Mouse (Mus musculus): ENCODE measurements around the gene Ap1ar. TPM values are rescaled to one million over a fixed set of nuclear protein-coding genes. Genes with fewer than 3 reads are reported as not detected.

Ap1ar gene
- polyA plus RNA-seq, 1 experiment from 2014 or later, result 97.5 TPM

DNA sequence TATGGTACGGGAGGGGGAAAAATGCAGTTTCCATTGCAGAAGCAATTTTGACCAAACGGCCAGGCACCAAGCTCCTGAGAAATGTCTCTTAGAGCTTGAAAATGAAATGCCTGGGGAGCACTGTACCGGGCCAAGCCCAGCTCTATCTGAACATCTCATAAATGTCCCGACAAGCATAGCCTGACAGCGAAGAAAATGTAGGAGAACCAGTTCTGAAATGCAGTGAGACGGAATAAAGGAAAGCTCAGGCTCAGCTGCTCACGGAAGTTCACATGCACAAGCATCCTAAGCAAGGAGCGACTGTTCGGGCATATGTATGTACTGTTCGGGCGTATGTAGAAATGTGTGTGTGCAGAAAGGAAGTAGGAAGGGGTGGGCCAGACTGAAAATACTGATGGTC lies 24.0 kb upstream of the Ap1ar start:
- Histone ChIP-seq H3K27ac (no peak overlapping the region), H3K36me3 (no peaks in the 10 kb centered on the region), H3K9me3 (no peaks in the 10 kb centered on the region), H3K4me1 (replicated peaks) (no peaks in the 10 kb centered on the region), H3K27me3 (replicated peaks) (no peaks in the 10 kb centered on the region), H3K4me3 (replicated peaks) (no peak overlapping the region), H3K4me2 (replicated peaks) (no peak overlapping the region), H3K9ac (no peak overlapping the region)
- WGBS, result 83% methylated on average over 11 of the region's 11 CpGs
- ATAC-seq, result 0 out of 2 replicates have a peak, but pooled peaks have one; percentile 31

DNA sequence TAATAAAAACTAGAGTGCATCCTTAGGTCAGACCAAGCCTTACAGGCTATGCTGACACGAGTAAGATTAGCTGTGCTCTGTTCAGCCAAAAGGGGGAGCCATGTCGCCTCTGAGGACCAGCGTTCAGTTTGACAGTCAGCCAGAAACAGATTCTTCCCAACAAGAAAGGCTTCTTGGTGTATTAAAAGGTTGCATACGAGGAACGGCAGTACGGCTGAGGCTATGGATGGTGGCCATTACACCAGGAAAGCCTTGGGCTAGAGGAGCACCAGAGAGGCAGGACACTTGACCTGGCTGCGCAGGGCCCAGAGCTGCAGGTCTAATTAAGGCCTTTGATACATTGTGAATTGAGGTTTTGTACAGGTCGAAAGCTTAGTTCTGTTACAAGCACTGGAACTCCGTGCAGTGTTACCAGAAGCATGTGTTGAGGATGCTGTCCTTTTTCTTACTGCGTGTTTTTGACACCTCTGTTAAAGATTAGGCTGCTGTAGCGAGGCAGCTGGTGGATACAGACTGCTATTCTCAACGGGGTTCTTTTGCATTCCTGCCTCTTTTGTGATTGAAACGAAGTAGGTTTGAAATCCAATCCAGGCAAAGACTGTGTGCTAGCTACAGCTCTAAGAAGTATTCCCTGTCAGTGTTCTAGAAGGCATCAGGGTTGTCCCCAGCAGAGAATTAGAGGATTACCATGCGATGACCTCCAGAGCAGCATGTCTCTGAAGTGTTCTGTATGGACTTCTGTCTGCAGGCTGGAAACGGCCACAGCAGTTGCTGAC lies 16.3 kb upstream of the Ap1ar start:
- ATAC-seq, result peak; percentile 61; the same call in 1 of the 2 replicates
- H3K9me3 ChIP-seq, result no peaks in the 10 kb centered on the region
- H3K9ac ChIP-seq, result no peak overlapping the region
- no peak overlapping the region for H3K4me2 ChIP-seq (replicated peaks)
- H3K4me1 ChIP-seq (replicated peaks), result no peaks in the 10 kb centered on the region
- no peak overlapping the region for H3K27ac ChIP-seq
- H3K36me3 ChIP-seq, result no peaks in the 10 kb centered on the region
- WGBS, result 33% methylated on average over 15 of the region's 15 CpGs
- no peaks in the 10 kb centered on the region for H3K27me3 ChIP-seq (replicated peaks)
- no peak overlapping the region for H3K4me3 ChIP-seq (replicated peaks)

DNA sequence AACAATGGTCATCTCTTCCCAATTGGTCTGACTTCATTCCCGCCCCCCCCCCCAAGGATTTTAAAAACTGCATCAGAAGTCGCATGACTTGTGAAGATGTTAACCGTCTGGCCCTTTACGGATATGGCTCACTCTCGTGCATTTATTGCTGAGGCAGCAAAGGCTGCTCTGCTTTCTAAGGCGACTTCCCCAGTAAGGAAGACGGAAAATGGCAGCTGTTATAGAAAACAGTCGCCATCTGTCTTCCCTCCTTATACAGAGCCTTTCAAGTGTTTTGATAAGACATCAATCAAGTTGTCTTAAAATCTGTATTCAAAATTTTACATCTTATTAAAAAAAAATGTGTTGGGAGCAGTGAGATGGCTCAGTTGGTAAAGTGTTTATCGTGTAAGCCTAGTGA lies 15.4 kb upstream of the Ap1ar start:
- H3K27me3 ChIP-seq (replicated peaks), result no peaks in the 10 kb centered on the region
- no peak overlapping the region for H3K9ac ChIP-seq
- H3K36me3 ChIP-seq, result no peaks in the 10 kb centered on the region
- no peak overlapping the region for H3K4me2 ChIP-seq (replicated peaks)
- H3K27ac ChIP-seq, result no peak overlapping the region
- ATAC-seq, result no peak
- H3K4me3 ChIP-seq (replicated peaks), result no peak overlapping the region
- 70% methylated on average over 9 of the region's 9 CpGs for WGBS
- H3K4me1 ChIP-seq (replicated peaks), result no peaks in the 10 kb centered on the region
- no peaks in the 10 kb centered on the region for H3K9me3 ChIP-seq

DNA sequence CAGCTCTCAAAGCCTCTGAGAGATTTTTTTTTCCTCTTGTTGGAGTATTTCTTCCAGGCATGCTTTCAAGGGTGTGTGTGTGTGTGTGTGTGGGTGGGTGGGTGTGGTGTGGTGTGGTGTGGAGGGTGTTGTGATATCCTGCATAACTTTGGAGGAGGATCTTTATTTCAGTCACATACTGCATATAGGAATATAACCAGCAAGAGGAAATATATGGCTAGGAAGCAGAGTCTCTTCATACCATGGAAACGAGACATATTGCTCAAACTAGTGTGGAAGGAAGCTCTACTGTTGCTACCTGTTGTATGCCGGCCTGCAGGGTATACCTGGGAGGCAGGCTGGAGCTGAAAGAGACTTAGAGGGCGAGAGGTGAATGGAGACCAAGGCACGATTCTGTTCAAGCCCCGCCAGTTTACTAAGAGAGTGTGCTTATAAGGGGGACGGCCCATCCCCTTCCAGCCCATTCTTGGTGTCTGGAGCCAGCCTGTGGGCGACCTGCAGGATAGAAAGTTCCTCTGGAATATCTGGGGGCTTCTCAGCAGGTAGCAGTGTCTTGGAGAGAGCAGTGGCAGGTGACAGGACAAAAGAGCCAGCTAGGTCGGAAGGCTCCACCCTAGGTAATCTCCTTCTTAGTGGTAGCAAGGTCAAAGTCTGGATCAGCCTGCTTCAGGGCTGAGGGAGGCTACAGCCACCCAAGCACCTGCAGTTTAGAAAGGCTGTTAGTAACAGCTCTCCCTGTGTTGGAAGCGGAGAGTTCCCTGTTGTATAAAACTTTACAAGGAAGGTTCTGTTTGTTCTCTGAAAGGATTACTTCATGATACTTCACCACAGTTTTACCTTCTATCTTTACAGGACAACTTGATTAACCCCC lies 13.7 kb upstream of the Ap1ar start:
- Histone ChIP-seq H3K27ac (peak overlapping the region; percentile 83), H3K27me3 (replicated peaks) (no peaks in the 10 kb centered on the region), H3K4me1 (replicated peaks) (no peaks in the 10 kb centered on the region), H3K36me3 (no peaks in the 10 kb centered on the region), H3K4me3 (replicated peaks) (no peak overlapping the region), H3K9me3 (no peaks in the 10 kb centered on the region), H3K9ac (no peak overlapping the region), H3K4me2 (replicated peaks) (peak overlapping the region; percentile 34; the same call in 1 of the 2 replicates)
- peak; percentile 90 for ATAC-seq
- 47% methylated on average over 9 of the region's 9 CpGs for WGBS

DNA sequence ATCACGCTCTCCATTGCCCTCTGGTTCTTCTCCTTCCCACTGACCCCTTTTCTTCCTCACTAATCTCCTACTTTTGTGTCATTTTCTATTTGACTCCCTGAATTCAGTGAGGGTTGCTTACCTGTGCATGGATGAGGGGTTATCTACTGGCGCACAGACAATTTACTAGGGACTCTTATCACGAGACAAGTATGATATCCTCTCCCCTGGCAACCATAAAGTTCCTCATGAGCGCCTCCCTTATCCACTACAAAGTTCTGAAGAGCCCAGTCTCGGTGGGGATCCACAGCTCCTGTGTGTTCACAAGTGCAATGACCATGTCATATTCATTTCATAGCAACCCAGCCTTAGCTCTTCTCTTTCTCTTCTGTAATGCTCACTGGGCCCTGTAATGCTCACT lies 12.6 kb upstream of the Ap1ar start:
- no peak overlapping the region for H3K27ac ChIP-seq
- no peaks in the 10 kb centered on the region for H3K27me3 ChIP-seq (replicated peaks)
- no peaks in the 10 kb centered on the region for H3K4me1 ChIP-seq (replicated peaks)
- H3K9ac ChIP-seq, result no peak overlapping the region
- 69% methylated on average over 5 of the region's 5 CpGs for WGBS
- no peak overlapping the region for H3K4me3 ChIP-seq (replicated peaks)
- H3K4me2 ChIP-seq (replicated peaks), result no peak overlapping the region
- H3K36me3 ChIP-seq, result no peaks in the 10 kb centered on the region
- no peaks in the 10 kb centered on the region for H3K9me3 ChIP-seq
- peak; percentile 42; the same call in 1 of the 2 replicates for ATAC-seq

DNA sequence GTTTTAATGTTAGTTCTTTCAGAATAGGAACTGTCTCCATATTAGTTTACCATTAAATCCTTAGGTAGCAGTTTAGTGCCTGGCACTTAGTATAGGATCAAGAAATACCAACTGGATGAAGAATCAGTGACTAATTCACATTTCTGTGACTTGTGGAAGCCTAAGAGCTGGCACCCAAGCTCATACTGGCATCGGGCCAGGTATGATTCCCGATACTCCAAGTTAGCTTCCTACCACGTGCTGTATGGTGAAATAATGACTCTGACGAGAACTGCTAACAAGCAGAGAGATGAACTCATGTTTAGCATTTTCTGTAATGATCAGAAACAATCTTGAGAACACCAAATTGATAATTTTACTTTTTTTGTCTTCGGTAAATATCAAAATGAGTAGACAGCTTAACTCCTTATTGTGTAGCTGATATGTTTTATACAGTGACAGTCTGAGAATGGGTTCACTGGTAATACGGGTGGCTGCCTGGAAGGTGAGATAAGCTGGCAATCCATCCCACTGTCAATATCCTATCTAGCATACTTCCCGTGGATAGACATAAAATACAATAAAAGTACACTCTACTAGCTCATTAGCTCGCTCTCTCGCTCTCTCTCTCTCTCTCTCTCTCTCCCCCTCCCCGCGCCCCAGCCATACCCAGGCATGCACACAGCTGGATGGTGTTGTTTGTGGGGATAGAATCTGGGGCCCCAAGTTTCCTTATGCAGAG lies 10.9 kb upstream of the Ap1ar start:
- Histone ChIP-seq H3K4me1 (replicated peaks) (no peaks in the 10 kb centered on the region), H3K9ac (no peak overlapping the region), H3K27ac (no peak overlapping the region), H3K36me3 (no peaks in the 10 kb centered on the region), H3K4me3 (replicated peaks) (no peak overlapping the region), H3K27me3 (replicated peaks) (no peaks in the 10 kb centered on the region), H3K9me3 (no peaks in the 10 kb centered on the region), H3K4me2 (replicated peaks) (no peak overlapping the region)
- ATAC-seq, result no peak
- 73% methylated on average over 11 of the region's 11 CpGs for WGBS

DNA sequence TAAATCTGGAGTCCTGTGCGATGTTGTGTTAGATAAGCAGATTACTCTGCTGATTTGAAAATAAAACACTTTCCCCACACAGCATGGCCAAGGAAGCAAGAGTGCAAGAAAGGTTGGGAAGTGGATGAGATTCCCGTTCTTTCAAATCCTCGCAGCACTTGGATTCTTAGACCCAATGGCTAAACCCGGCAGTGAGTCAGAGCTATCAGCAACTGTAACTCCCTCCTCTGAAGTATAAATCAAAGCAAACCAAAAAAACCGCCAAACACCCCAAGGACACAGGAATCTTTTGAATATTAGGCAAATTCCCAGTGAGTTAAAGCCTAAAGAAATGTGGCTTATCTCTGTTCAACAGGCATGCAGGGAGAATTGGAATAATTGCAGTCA lies 6.6 kb upstream of the Ap1ar start:
- Histone ChIP-seq H3K36me3 (no peaks in the 10 kb centered on the region), H3K27me3 (replicated peaks) (no peaks in the 10 kb centered on the region), H3K27ac (no peak overlapping the region), H3K4me1 (replicated peaks) (no peaks in the 10 kb centered on the region), H3K4me3 (replicated peaks) (no peak overlapping the region), H3K4me2 (replicated peaks) (no peak overlapping the region), H3K9ac (no peak overlapping the region), H3K9me3 (no peaks in the 10 kb centered on the region)
- ATAC-seq, result no peak
- WGBS, result 64% methylated on average over 5 of the region's 5 CpGs

DNA sequence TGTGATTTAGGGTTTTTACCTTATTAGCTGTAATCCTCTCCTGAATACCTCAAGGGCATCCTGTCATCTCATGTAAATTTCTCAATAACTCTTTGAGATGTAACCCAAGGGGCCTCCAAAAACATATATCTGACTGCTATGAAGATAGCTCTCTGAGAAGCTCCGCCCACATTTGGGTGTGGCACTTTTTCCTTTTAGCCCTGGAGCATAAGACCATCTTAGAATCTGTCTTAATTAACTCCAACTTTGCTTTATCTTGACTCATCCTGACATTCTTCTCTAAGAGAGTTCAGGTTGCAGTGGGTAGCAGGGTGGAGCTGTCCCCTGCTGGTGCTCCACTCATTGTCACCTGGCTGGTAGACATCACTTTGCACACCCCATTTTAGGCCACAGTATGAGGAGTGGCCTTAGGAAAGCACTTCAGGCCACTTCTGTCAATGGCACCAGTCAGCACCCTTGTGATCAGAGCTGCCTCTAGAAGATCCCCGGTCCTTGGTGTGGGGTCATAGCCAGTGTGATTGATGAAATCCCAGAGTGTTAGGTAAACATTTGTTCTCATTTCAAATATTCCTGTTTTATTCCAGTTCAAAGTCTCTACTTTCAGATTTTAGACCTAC lies 6.1 kb upstream of the Ap1ar start:
- WGBS, result 69% methylated on average over 2 of the region's 2 CpGs
- ATAC-seq, result no peak
- H3K4me3 ChIP-seq (replicated peaks), result no peak overlapping the region

DNA sequence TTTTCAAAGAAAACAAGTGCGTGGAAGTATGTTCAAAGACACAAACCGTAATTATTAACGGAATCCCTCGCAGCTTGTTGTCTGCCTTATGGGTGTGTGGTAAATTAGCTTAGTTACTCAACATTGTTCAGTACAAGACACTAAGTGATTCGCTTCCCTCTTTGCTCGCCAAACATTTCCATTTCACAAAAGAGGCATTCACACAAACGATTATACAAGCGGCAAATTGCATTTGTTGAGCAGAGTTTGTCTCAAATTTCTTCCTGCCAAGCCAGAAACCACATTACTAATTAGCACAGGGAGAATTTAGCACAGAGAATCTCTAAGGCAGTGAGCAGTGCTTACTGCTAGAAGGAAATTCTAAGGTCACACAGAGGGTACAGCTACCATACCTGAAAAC lies 4.6 kb upstream of the Ap1ar start:
- Histone ChIP-seq H3K27me3 (replicated peaks) (no peaks in the 10 kb centered on the region), H3K4me3 (replicated peaks) (no peak overlapping the region), H3K9me3 (no peaks in the 10 kb centered on the region), H3K27ac (no peak overlapping the region), H3K9ac (no peak overlapping the region), H3K4me1 (replicated peaks) (no peaks in the 10 kb centered on the region), H3K4me2 (replicated peaks) (no peak overlapping the region), H3K36me3 (no peaks in the 10 kb centered on the region)
- ATAC-seq, result no peak
- WGBS, result 86% methylated on average over 8 of the region's 8 CpGs

More for the DNA sequence above, 6.1 kb upstream of the Ap1ar start:
- no peak overlapping the region for H3K27ac ChIP-seq
- no peak overlapping the region for H3K9ac ChIP-seq
- no peaks in the 10 kb centered on the region for H3K4me1 ChIP-seq (replicated peaks)
- no peaks in the 10 kb centered on the region for H3K9me3 ChIP-seq
- no peaks in the 10 kb centered on the region for H3K36me3 ChIP-seq
- no peaks in the 10 kb centered on the region for H3K27me3 ChIP-seq (replicated peaks)
- H3K4me2 ChIP-seq (replicated peaks), result no peak overlapping the region

DNA sequence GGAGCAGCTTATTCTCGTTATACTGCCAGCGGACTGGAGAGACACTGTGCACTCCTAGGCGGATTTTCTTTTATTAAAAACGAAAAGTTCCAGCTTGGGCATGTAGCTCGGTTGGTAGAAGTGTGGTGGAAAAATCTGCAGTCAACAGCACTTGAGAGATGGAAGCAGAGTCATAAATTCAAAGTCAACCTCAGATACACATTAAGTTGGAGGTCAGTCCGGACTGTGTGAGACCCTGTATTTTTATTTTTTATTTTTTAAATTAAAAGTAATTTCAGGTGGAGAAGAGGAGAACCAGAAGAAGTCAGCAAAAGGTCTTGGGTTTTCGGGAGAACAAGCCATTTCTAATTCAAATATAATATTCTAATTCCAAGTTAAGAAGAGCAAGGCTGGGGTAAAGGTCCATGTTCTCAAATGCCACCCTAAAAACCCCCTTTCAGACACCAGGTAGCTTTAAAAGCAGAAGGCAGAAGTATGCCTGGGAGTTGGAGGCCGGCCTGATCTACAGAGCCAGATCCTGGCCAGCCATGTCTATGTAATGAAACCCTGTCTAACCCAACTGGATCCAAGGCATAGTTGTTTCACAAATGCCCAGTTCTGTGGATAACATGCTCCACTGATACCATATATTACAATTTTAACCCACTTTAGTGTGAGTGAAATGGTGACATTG lies 785 bp upstream of the Ap1ar start:
- Histone ChIP-seq H3K27ac (peak overlapping the region; percentile 95), H3K36me3 (no peaks in the 10 kb centered on the region), H3K4me1 (replicated peaks) (0 out of 2 replicates have a peak, but pooled peaks cover 5% of the 10 kb centered on the region), H3K4me3 (replicated peaks) (peak overlapping the region; percentile 56), H3K9me3 (no peaks in the 10 kb centered on the region), H3K4me2 (replicated peaks) (peak overlapping the region; percentile 54), H3K9ac (peak overlapping the region; percentile 67), H3K27me3 (replicated peaks) (no peaks in the 10 kb centered on the region)
- ATAC-seq, result peak; percentile 6; the same call in 1 of the 2 replicates
- WGBS, result 28% methylated on average over 8 of the region's 8 CpGs

DNA sequence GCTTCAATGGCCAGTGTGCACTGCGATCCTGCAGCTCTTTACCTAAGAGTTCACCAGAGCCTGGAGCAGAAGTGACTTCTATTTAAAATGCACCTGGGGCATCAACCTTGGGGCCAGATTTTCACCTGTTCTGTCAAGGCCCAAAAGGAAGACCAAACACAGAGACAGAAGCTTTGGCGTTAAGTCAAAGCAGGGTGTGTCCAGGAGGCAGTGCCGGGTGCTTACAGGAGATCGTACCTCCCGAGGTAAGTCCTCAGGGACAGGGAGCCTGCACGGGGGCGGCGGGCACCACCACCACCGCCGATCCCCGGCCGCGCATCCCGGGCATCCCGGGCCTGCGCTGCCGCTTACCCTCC lies 547 bp downstream of the Ap1ar start:
- 0 out of 2 replicates have a peak, but pooled peaks cover 9% of the 10 kb centered on the region for H3K4me1 ChIP-seq (replicated peaks)
- H3K27me3 ChIP-seq (replicated peaks), result no peaks in the 10 kb centered on the region
- peak overlapping the region; percentile 56 for H3K4me3 ChIP-seq (replicated peaks)
- peak overlapping the region; percentile 54 for H3K4me2 ChIP-seq (replicated peaks)
- H3K36me3 ChIP-seq, result no peaks in the 10 kb centered on the region
- peak overlapping the region; percentile 95 for H3K27ac ChIP-seq
- ATAC-seq, result peak; percentile 47
- no peaks in the 10 kb centered on the region for H3K9me3 ChIP-seq
- whole genome bisulfite sequencing, result under 1% methylated on average over 17 of the region's 17 CpGs
- peak overlapping the region; percentile 67 for H3K9ac ChIP-seq

Data from intestine, embryonic 15.5 days (tissue).